Mouse (Mus musculus): ENCODE measurements around the gene Ms4a1. TPM values are rescaled to one million over a fixed set of nuclear protein-coding genes. Genes with fewer than 3 reads are reported as not detected.
"Not testable (repeated sequence)": the region's sequence is repeated elsewhere in the genome, so short reads cannot be mapped to it uniquely, and the experiment has no call there.

The Ms4a1 gene
- polyA plus RNA-seq, 1 experiment from 2014 or later: not detected

DNA sequence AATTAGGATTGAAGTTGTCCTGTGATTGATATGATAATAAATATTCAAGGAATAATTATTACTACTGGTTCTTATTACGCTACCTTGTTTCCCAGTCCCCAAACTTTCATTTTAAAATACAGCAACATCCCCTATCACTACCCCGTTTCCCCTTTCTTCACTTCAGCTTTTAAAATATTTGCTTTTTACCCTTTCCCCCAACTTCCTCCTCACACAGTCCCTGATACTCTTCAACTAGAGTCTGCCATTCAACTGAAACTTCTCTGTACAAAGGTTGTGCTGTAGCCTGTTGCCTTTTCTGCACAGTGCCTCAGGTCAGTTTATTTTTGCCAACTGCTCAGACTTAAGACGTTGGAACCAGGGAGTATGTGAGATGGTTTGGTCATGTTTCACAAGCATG, 2.5 kb downstream of the Ms4a1 start:
- 75% methylated on average over 3 of the region's 3 CpGs for WGBS
- Histone ChIP-seq H3K4me2 (no peak overlapping the region), H3K36me3 (no peaks in the 10 kb centered on the region), H3K4me3 (no peak overlapping the region), H3K9me3 (no peaks in the 10 kb centered on the region), H3K27ac (no peak overlapping the region), H3K27me3 (no peaks in the 10 kb centered on the region), H3K9ac (no peak overlapping the region), H3K4me1 (no peaks in the 10 kb centered on the region)
- no peak for ATAC-seq (ENCODE audit: borderline replicate concordance, extremely low read depth, low FRiP score, low TSS enrichment)

DNA sequence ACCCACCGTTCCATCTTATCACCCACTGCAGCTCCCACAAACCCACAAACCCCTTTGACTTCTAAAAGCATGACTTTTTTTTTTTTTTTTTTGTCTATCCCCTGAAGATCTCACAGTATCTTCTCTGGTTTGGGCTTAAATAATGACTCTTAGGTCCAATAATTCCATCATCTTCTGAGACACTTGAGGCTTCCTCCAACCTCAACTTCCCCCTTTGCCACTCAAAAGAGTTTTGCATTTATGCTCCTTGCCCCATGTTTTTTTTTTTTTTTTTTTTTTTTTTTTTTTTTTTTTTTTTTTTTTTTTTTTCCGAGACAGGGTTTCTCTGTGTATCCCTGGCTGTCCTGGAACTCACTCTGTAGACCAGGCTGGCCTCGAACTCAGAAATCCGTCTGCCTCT, 3.1 kb downstream of the Ms4a1 start:
- not testable (repeated sequence) for H3K4me3 ChIP-seq; H3K27me3 ChIP-seq; H3K27ac ChIP-seq; H3K9ac ChIP-seq; H3K36me3 ChIP-seq; H3K9me3 ChIP-seq; ATAC-seq (ENCODE audit: borderline replicate concordance, extremely low read depth, low FRiP score, low TSS enrichment); H3K4me1 ChIP-seq; H3K4me2 ChIP-seq
- 70% methylated on average over 4 of the region's 4 CpGs for WGBS

DNA sequence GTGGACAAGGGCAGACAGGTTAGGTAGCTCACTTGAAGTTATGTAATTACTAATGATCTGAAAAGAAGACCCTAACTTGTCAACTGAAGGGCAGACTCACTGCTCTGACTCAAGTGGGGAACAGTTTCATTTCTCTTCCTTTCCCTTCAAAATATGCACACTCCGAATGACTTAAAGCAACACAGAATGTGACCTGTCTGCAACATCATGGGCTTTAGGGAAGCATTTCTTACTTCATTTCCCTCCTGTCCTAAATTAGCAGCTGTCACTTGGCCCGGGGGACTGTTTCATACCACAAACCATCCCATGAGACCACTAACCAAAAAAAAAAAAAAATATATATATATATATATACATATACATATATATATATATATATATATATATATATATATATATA, 4.5 kb downstream of the Ms4a1 start:
- no peak overlapping the region for H3K27ac ChIP-seq
- no peaks in the 10 kb centered on the region for H3K9me3 ChIP-seq
- no peak overlapping the region for H3K4me3 ChIP-seq
- no peaks in the 10 kb centered on the region for H3K36me3 ChIP-seq
- no peak overlapping the region for H3K4me2 ChIP-seq
- no peak overlapping the region for H3K9ac ChIP-seq
- H3K27me3 ChIP-seq: no peaks in the 10 kb centered on the region
- no peaks in the 10 kb centered on the region for H3K4me1 ChIP-seq
- 70% methylated on average over 2 of the region's 2 CpGs for WGBS
- no peak for ATAC-seq (ENCODE audit: borderline replicate concordance, extremely low read depth, low FRiP score, low TSS enrichment)

DNA sequence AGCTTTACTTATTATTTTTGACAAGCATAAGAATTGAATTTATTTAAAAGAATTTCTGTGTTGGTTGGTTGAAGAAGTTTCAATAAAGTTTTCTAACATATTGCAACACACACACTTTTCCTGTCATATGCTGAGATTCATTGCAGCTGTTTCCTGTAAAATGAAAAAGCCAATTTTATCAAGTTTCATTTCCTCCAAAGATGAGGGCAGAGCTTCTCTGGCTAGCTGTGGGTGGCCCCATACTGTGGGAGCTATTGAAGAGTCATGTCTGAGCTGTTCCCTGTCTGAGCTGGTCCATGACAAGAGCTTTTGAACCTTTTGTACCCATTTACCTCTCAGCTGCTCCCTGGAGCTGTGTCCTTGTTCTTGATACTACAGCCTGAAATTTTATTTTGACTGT, 21.8 kb downstream of the Ms4a1 start:
- no peak for ATAC-seq (ENCODE audit: borderline replicate concordance, extremely low read depth, low FRiP score, low TSS enrichment)
- no peak overlapping the region for H3K27ac ChIP-seq

DNA sequence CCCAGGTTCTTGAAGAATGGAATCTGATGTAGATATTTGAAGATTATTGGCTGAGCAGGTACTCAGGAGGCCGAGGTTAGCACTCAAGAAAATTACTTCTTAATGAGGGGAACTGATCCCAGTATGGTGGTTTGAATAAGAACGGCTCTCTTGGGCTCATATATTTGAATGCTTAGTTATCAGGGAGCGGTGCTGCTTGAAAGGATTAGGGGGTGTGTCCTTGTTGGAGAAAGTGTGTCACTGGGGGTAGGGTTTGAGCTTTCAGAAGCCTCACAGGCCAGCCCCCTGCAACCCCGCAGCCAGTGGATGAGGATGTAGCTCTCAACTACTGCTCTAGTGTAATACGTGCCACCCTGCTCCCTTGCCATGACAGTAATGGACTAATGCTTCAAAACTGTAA, 23.5 kb downstream of the Ms4a1 start:
- 56% methylated on average over 5 of the region's 5 CpGs for WGBS

More for the DNA sequence above, 21.8 kb downstream of the Ms4a1 start:
- H3K36me3 ChIP-seq: no peaks in the 10 kb centered on the region
- H3K9me3 ChIP-seq: no peaks in the 10 kb centered on the region
- no peak overlapping the region for H3K4me3 ChIP-seq
- no peak overlapping the region for H3K4me2 ChIP-seq
- no peaks in the 10 kb centered on the region for H3K4me1 ChIP-seq
- no peak overlapping the region for H3K9ac ChIP-seq
- no peaks in the 10 kb centered on the region for H3K27me3 ChIP-seq

DNA sequence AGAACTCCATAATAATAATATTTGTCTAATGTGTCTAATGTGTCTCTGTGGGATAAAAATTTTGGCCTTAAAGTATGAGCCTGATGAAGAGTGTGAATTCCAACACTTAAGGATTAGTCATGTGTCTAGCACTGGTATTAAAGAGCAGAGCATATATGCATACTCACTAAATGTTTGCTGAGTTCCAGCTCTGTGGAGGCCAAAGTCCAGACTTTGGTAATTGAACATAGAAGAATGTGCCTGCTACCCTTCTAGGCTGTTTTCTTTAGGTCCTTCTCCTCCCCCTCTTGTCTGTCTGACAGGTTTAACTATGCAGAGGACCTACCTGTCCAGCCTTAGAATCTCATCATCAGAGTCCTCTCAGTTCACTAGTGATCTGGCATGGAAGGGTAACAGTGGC, 30.2 kb downstream of the Ms4a1 start:
- Histone ChIP-seq H3K4me2 (no peak overlapping the region), H3K9ac (no peak overlapping the region), H3K36me3 (no peaks in the 10 kb centered on the region), H3K27me3 (no peaks in the 10 kb centered on the region), H3K4me1 (no peaks in the 10 kb centered on the region), H3K9me3 (no peaks in the 10 kb centered on the region), H3K4me3 (no peak overlapping the region), H3K27ac (no peak overlapping the region)
- no peak for ATAC-seq (ENCODE audit: borderline replicate concordance, extremely low read depth, low FRiP score, low TSS enrichment)

More for the DNA sequence above, 23.5 kb downstream of the Ms4a1 start:
- H3K4me1 ChIP-seq: no peaks in the 10 kb centered on the region
- no peak overlapping the region for H3K4me3 ChIP-seq
- no peaks in the 10 kb centered on the region for H3K36me3 ChIP-seq
- H3K9ac ChIP-seq: no peak overlapping the region
- no peaks in the 10 kb centered on the region for H3K9me3 ChIP-seq
- H3K27ac ChIP-seq: no peak overlapping the region
- no peak overlapping the region for H3K4me2 ChIP-seq
- H3K27me3 ChIP-seq: no peaks in the 10 kb centered on the region
- no peak for ATAC-seq (ENCODE audit: borderline replicate concordance, extremely low read depth, low FRiP score, low TSS enrichment)

DNA sequence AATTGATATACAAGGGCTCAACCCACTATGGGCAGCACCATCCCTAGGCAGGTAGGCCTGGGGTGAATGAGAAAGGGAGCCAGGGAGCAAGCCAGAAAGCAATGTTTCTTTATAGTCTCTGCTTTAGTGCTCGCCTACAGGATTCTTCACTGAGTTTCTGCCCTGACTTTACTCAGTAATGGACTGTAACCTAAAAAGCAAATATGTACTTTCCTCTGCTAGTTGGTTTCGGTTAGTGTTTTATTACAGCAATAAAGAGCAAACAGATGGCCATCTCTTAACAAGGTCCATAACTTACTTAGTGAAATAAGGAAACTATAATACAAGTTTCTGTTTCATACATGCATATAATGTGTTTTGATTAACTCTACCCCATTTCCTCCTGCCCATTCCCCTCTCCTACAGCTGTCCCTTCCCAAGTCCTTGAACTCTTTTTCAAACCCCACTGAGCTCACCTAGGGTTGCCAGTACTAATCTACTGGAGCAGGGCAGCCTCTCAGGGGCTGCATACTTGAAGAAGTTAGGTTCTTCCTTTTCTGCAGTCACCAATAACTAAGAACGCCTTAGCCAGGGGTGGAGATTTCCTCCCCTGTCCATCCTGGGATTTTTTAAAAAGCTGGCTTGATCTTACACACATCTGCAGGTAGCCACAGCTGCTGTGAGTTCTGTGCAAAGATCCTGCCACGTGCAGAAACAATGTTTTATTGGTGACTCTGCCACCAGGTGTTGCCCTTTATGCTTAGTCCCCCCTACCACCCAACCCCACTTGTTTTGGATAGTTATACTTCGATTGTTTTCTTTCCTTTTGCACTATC, 30.9 kb downstream of the Ms4a1 start:
- Histone ChIP-seq H3K27ac (no peak overlapping the region), H3K4me3 (no peak overlapping the region), H3K4me2 (no peak overlapping the region), H3K9ac (no peak overlapping the region), H3K27me3 (no peaks in the 10 kb centered on the region), H3K9me3 (no peaks in the 10 kb centered on the region), H3K4me1 (no peaks in the 10 kb centered on the region), H3K36me3 (no peaks in the 10 kb centered on the region)
- 56% methylated on average over 5 of the region's 5 CpGs for WGBS
- no peak for ATAC-seq (ENCODE audit: borderline replicate concordance, extremely low read depth, low FRiP score, low TSS enrichment)

DNA sequence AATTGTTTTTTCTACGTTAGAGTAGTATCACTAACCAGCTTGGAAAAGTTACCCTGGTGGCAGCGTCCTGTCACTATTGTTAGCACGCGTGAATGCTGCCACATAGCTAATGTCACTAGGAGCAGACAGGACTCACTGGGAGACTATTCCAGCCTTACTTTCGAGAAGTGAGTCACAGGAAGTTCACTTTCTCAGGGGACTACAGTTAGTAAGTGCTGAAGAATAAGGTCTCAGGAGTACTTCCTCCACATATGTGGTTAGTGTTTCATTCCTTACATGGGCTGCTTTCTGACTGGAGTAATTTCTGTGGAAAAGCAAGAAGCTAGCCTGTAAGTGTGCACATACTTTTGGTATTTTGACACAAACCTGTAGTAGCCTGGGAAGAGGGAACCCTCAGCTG, 31.8 kb downstream of the Ms4a1 start:
- Histone ChIP-seq H3K9ac (no peak overlapping the region), H3K9me3 (no peaks in the 10 kb centered on the region), H3K27ac (no peak overlapping the region), H3K4me2 (no peak overlapping the region), H3K4me3 (no peak overlapping the region), H3K27me3 (no peaks in the 10 kb centered on the region), H3K36me3 (no peaks in the 10 kb centered on the region), H3K4me1 (no peaks in the 10 kb centered on the region)
- 71% methylated on average over 5 of the region's 5 CpGs for WGBS
- no peak for ATAC-seq (ENCODE audit: borderline replicate concordance, extremely low read depth, low FRiP score, low TSS enrichment)

DNA sequence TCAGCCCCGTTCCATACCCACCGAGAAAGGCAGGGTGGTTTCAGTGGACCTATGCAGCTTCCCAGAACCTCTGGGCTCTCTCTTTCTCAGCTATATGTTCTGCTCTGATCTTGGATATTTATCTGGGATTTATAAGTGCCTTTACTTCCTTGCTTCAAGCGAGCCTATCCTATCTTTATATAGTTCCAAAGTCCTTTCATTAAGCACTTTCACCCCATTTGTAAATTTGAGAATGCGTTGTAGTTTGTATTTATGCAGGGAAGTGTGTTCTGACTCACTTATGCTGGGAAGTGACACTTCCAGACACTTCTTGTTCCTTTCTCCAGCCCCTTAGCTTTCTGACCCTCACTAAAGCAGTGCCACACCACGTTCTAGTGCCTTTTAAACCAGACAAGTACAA, 33.7 kb downstream of the Ms4a1 start, which contains the start of gene Ms4a12:
Gene Ms4a12 (minus strand): TSS at position 101 of the 400 bp plus-strand sequence.
- H3K27ac ChIP-seq: no peak within 1 kb of the TSS
- no peaks in the 10 kb centered on the region for H3K9me3 ChIP-seq
- H3K27me3 ChIP-seq: no peaks in the 10 kb centered on the region
- no peak within 1 kb of the TSS for H3K4me2 ChIP-seq
- H3K36me3 ChIP-seq: no peaks in the 10 kb centered on the region
- H3K9ac ChIP-seq: no peak within 1 kb of the TSS
- ATAC-seq (ENCODE audit: borderline replicate concordance, extremely low read depth, low FRiP score, low TSS enrichment): no peak
- H3K4me3 ChIP-seq: no peak within 1 kb of the TSS
- H3K4me1 ChIP-seq: no peaks in the 10 kb centered on the region
- 47% methylated on average over 5 of the region's 5 CpGs for WGBS

Other genes starting within 250 kb of the Ms4a1 start
- not detected in 2 replicates for gene Ms4a18, start 248.2 kb downstream of the Ms4a1 start, polyA plus RNA-seq (2015; fragmentation: Nextera tagmentation; extraction: Ambion mirVana)
- gene Ms4a8a, start 185.1 kb downstream of the Ms4a1 start, polyA plus RNA-seq (2015; fragmentation: Nextera tagmentation; extraction: Ambion mirVana): 0.19 TPM in 1 of 2 replicates, not detected in the other
- not detected in 2 replicates for gene 1700017D01Rik, start 135.4 kb downstream of the Ms4a1 start, polyA plus RNA-seq (2015; fragmentation: Nextera tagmentation; extraction: Ambion mirVana)
- gene 1700025F22Rik, start 100.9 kb downstream of the Ms4a1 start, polyA plus RNA-seq (2015; fragmentation: Nextera tagmentation; extraction: Ambion mirVana): not detected in 2 replicates
- not detected in 2 replicates for gene Ms4a13, start 69.5 kb downstream of the Ms4a1 start, polyA plus RNA-seq (2015; fragmentation: Nextera tagmentation; extraction: Ambion mirVana)
- gene Ms4a12, start 33.8 kb downstream of the Ms4a1 start, polyA plus RNA-seq (2015; fragmentation: Nextera tagmentation; extraction: Ambion mirVana): not detected in 2 replicates
- gene Ms4a5, start 17.6 kb upstream of the Ms4a1 start, polyA plus RNA-seq (2015; fragmentation: Nextera tagmentation; extraction: Ambion mirVana): not detected in 2 replicates
- 0.05 and 0.06 TPM in 2 replicates for gene Ms4a14, start 48.2 kb upstream of the Ms4a1 start, polyA plus RNA-seq (2015; fragmentation: Nextera tagmentation; extraction: Ambion mirVana)
- gene Ms4a7, start 69.9 kb upstream of the Ms4a1 start, polyA plus RNA-seq (2015; fragmentation: Nextera tagmentation; extraction: Ambion mirVana): 4.4 and 4.6 TPM in 2 replicates
- 4.6 and 6.4 TPM in 2 replicates for gene Ms4a4a, start 109.3 kb upstream of the Ms4a1 start, polyA plus RNA-seq (2015; fragmentation: Nextera tagmentation; extraction: Ambion mirVana)
- gene Ms4a4c, start 138.5 kb upstream of the Ms4a1 start, polyA plus RNA-seq (2015; fragmentation: Nextera tagmentation; extraction: Ambion mirVana): 1.2 and 1.9 TPM in 2 replicates
- 0.04 and 0.69 TPM in 2 replicates for gene Ms4a4b, start 177.3 kb upstream of the Ms4a1 start, polyA plus RNA-seq (2015; fragmentation: Nextera tagmentation; extraction: Ambion mirVana)
- 6.0 and 7.9 TPM in 2 replicates for gene Ms4a6c, start 203.1 kb upstream of the Ms4a1 start, polyA plus RNA-seq (2015; fragmentation: Nextera tagmentation; extraction: Ambion mirVana)
- 0.22 TPM in 1 of 2 replicates, not detected in the other for gene Gm8369, start 219.7 kb upstream of the Ms4a1 start, polyA plus RNA-seq (2015; fragmentation: Nextera tagmentation; extraction: Ambion mirVana)

All from lung, embryonic 15.5 days (tissue).